Mouse (Mus musculus) midbrain, postnatal 0 days (tissue): Measurements from ENCODE around the gene Atrip. TPM values are rescaled to one million over a fixed set of nuclear protein-coding genes. Genes with fewer than 3 reads are reported as not detected.

Source experiments
- ATAC-seq: fragments of 200-750 bp; cut with Nextera tagmentation; 2 replicates; pipeline ENCODE4 v1.8.0; 2017; ENCODE audit warnings: moderate number of reproducible peaks, mild to moderate bottlenecking, moderate TSS enrichment, moderate library complexity; ENCODE audit not compliant: low FRiP score
- DNase-seq: peaks from one replicate; pipeline ENCODE4 v3.0.0-alpha.2; 2015; ENCODE audit warnings: low spot score
- H3K27ac ChIP-seq: fragments of 300-500 bp; sonication (generic); 2 replicates; pipeline ENCODE4 v1.5.1; 2014; ENCODE audit warnings: low read depth, mild to moderate bottlenecking, low read length, mixed read lengths
- H3K27me3 ChIP-seq: fragments of 300-500 bp; sonication (generic); 2 replicates; pipeline ENCODE4 v1.6.1; 2014; ENCODE audit warnings: low read length, control low read depth, mixed read lengths; ENCODE audit not compliant: insufficient read depth
- H3K36me3 ChIP-seq: fragments of 300-500 bp; sonication (generic); 2 replicates; pipeline ENCODE4 v1.6.1; 2014; ENCODE audit warnings: low read length, control low read depth, mixed read lengths; ENCODE audit not compliant: insufficient read depth
- H3K4me1 ChIP-seq: fragments of 300-500 bp; sonication (generic); 2 replicates; pipeline ENCODE4 v1.6.1; 2014; ENCODE audit warnings: mild to moderate bottlenecking, control low read depth, antibody characterized with exemption, low read length, mixed read lengths; ENCODE audit not compliant: insufficient read depth
- H3K4me2 ChIP-seq: fragments of 300-500 bp; sonication (generic); 2 replicates; pipeline ENCODE4 v1.6.1; 2014; ENCODE audit warnings: low read depth, mild to moderate bottlenecking, low read length, mixed read lengths; ENCODE audit not compliant: poor library complexity, severe bottlenecking
- H3K4me3 ChIP-seq: fragments of 300-500 bp; sonication (generic); 2 replicates; pipeline ENCODE4 v1.5.1; 2014; ENCODE audit warnings: low read depth, mild to moderate bottlenecking, low read length, moderate library complexity
- H3K9ac ChIP-seq: fragments of 300-500 bp; sonication (generic); replicated peaks from 2 replicates; pipeline ENCODE4 v1.6.1; 2014; ENCODE audit warnings: mild to moderate bottlenecking, low read length, moderate library complexity, mixed read lengths; ENCODE audit not compliant: poor library complexity, severe bottlenecking
- H3K9me3 ChIP-seq: fragments of 300-500 bp; sonication (generic); 2 replicates; pipeline ENCODE4 v1.6.1; 2016; ENCODE audit warnings: low read length, control low read depth
- CTCF ChIP-seq: IDR thresholded peaks from 2 replicates; pipeline ENCODE4 v1.5.1; 2016; ENCODE audit warnings: antibody characterized with exemption, mild to moderate bottlenecking
- WGBS: fragments of 180-500 bp; shearing (Covaris S2); extraction: QIAGEN DNeasy Blood & Tissue Kit; methylation state at CpG from one replicate; pipeline ENCODE4 v1.1.7; 2014; 5-methylcytosine and 5-hydroxymethylcytosine counted together
- polyA plus RNA-seq: library from polyadenylated mRNA; unstranded; fragments of >200 nt; fragmentation: Nextera tagmentation; extraction: Ambion mirVana; gene quantifications from 2 replicates; pipeline ENCODE4 v1.2.1, GENCODE M21; 2015
- total RNA-seq: library from RNA; depleted of rRNA; stranded (reverse); fragments of >200 nt; gene quantifications from 2 replicates; pipeline ENCODE4 v1.2.3, GENCODE M21; 2014; rRNA removed

The Atrip gene
- total and polyA plus RNA-seq, 2 experiments from 2014 or later = 34.7 to 35.1 TPM

- Histone ChIP-seq H3K27ac (no peak overlapping the region), H3K9me3 (no peaks in the 10 kb centered on the region), H3K4me1 (no peaks in the 10 kb centered on the region), H3K36me3 (peaks cover 16% of the 10 kb centered on the region), H3K4me3 (no peak overlapping the region), H3K9ac (no peak overlapping the region), H3K27me3 (no peaks in the 10 kb centered on the region), H3K4me2 (no peak overlapping the region)
- WGBS = 88% methylated on average over 8 of the region's 8 CpGs
- TF ChIP-seq CTCF = no peak
- ATAC-seq (no peak), DNase-seq (no peak)
Observed at GRCm38 (mm10) chr9:109015397-109015796, 58.5 kb downstream of the Atrip start.

DNA sequence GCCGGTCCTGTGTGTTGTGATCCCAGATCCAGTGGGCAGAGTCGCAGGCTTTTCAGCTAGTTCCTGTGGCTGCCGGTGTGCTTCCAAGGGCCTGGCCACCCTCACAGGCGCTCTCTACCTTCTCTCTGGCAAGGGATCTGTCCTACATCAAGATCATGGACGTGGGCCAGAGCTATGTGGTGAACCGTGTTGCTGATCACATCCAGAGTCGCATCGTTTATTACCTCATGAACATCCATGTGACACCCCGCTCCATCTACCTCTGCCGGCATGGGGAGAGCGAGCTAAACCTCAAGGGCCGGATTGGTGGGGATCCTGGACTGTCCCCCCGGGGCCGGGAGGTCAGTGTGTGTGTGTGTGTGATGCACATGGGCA is 63.6 kb downstream of the Atrip start:
- Histone ChIP-seq H3K36me3 (peaks cover 43% of the 10 kb centered on the region), H3K9me3 (no peaks in the 10 kb centered on the region), H3K4me2 (no peak overlapping the region), H3K9ac (no peak overlapping the region), H3K4me3 (no peak overlapping the region; the same call in 1 of the 2 replicates), H3K27me3 (no peaks in the 10 kb centered on the region), H3K27ac (no peak overlapping the region), H3K4me1 (no peaks in the 10 kb centered on the region)
- no peak for TF ChIP-seq CTCF
- WGBS = 92% methylated on average over 14 of the region's 14 CpGs
- DNase-seq (no peak), ATAC-seq (no peak)

DNA sequence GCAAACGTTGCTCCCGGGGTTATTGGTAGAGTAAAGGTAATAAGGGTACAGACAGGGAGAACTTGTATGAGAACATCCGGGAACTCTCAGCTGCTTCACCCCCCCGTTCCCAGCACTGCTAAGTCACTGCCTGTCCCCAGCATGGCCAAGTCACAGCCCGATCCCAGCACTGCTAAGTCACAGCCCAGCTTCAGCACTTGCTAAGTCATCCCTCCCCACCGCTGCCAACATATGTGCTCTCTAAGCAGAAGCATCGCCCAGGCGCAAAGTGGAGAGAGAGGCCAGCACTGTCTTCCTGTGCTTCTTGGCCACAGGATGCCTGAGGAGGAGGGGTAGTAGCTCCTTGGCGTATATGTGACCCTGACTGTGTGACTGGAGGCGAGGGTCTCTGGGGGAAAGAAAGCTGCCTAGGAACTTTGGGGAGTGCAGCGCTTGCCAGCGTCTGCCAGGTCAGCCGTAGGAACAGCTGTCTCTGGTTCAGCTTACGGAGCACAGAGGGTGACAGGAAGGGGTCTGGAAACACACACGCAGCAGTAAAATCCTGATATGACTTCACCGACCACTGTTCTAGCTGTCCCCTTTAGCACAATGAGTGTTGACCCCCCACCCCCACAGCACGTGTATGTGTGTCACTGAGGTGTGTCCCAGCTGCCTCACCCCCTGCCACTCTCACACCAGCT is 64.1 kb downstream of the Atrip start:
- no peak overlapping the region for H3K9ac ChIP-seq
- H3K27ac ChIP-seq = no peak overlapping the region
- no peak overlapping the region for H3K4me2 ChIP-seq
- H3K9me3 ChIP-seq = no peaks in the 10 kb centered on the region
- peak; percentile 27; the same call in 1 of the 2 replicates for ATAC-seq
- H3K27me3 ChIP-seq = no peaks in the 10 kb centered on the region
- no peaks in the 10 kb centered on the region for H3K4me1 ChIP-seq
- WGBS = 66% methylated on average over 17 of the region's 17 CpGs
- DNase-seq = peak; percentile 26
- no peak overlapping the region for H3K4me3 ChIP-seq
- peaks cover 43% of the 10 kb centered on the region for H3K36me3 ChIP-seq
- TF ChIP-seq CTCF = no peak

- H3K9ac ChIP-seq = no peak overlapping the region
- no peaks in the 10 kb centered on the region for H3K27me3 ChIP-seq
- no peaks in the 10 kb centered on the region for H3K9me3 ChIP-seq
- no peak overlapping the region for H3K4me3 ChIP-seq
- no peak for DNase-seq
- no peak for ATAC-seq
- no peaks in the 10 kb centered on the region for H3K4me1 ChIP-seq
- 73% methylated on average over 10 of the region's 10 CpGs for WGBS
- peaks cover 43% of the 10 kb centered on the region for H3K36me3 ChIP-seq
- H3K4me2 ChIP-seq = no peak overlapping the region
- TF ChIP-seq CTCF = no peak
- no peak overlapping the region for H3K27ac ChIP-seq
Observed at GRCm38 (mm10) chr9:109008994-109009635, 64.8 kb downstream of the Atrip start.

GRCm38 (mm10) chr9:109008081-109008480 is 65.8 kb downstream of the Atrip start:
- Histone ChIP-seq H3K36me3 (peaks cover 43% of the 10 kb centered on the region), H3K9ac (no peak overlapping the region)
- 82% methylated on average over 9 of the region's 9 CpGs for WGBS

More at GRCm38 (mm10) chr9:109008081-109008480, 65.8 kb downstream of the Atrip start:
- ATAC-seq (no peak), DNase-seq (no peak)
- Histone ChIP-seq H3K9me3 (no peaks in the 10 kb centered on the region), H3K27me3 (no peaks in the 10 kb centered on the region), H3K4me1 (no peaks in the 10 kb centered on the region), H3K4me2 (no peak overlapping the region), H3K4me3 (no peak overlapping the region), H3K27ac (no peak overlapping the region)
- TF ChIP-seq CTCF = no peak

Other genes starting within 250 kb of the Atrip start
- 61.7 and 76.3 TPM in 2 replicates for gene Celsr3, start 247.8 kb downstream of the Atrip start, total RNA-seq
- 7.2 and 7.4 TPM in 2 replicates for gene Celsr3, start 247.8 kb downstream of the Atrip start, polyA plus RNA-seq
- gene Slc26a6, start 220.8 kb downstream of the Atrip start, total RNA-seq = 18.0 and 20.2 TPM in 2 replicates
- 23.8 and 24.6 TPM in 2 replicates for gene Slc26a6, start 220.8 kb downstream of the Atrip start, polyA plus RNA-seq
- gene Tmem89, start 159.5 kb downstream of the Atrip start, total RNA-seq = 0.88 and 1.6 TPM in 2 replicates
- gene Tmem89, start 159.5 kb downstream of the Atrip start, polyA plus RNA-seq = 0.18 and 0.21 TPM in 2 replicates
- gene Uqcrc1, start 137.5 kb downstream of the Atrip start, total RNA-seq = 407 and 456 TPM in 2 replicates
- gene Uqcrc1, start 137.5 kb downstream of the Atrip start, polyA plus RNA-seq = 522 and 562 TPM in 2 replicates
- 1.7 and 4.5 TPM in 2 replicates for gene Col7a1, start 120.5 kb downstream of the Atrip start, total RNA-seq
- 0.71 and 1.5 TPM in 2 replicates for gene Col7a1, start 120.5 kb downstream of the Atrip start, polyA plus RNA-seq
- not detected in 2 replicates for gene Ucn2, start 88.1 kb downstream of the Atrip start, total RNA-seq
- gene Ucn2, start 88.1 kb downstream of the Atrip start, polyA plus RNA-seq = not detected in 2 replicates
- gene Pfkfb4, start 82.3 kb downstream of the Atrip start, total RNA-seq = 46.1 and 51.7 TPM in 2 replicates
- 24.1 and 28.6 TPM in 2 replicates for gene Pfkfb4, start 82.3 kb downstream of the Atrip start, polyA plus RNA-seq
- gene Shisa5, start 35.6 kb downstream of the Atrip start, total RNA-seq = 79.7 and 80.6 TPM in 2 replicates
- 75.0 and 89.3 TPM in 2 replicates for gene Shisa5, start 35.6 kb downstream of the Atrip start, polyA plus RNA-seq
- 22.5 and 28.1 TPM in 2 replicates for gene Trex1, start 14.4 kb downstream of the Atrip start, total RNA-seq
- gene Trex1, start 14.4 kb downstream of the Atrip start, polyA plus RNA-seq = 14.8 and 18.6 TPM in 2 replicates
- gene Ccdc51, start 8.4 kb upstream of the Atrip start, total RNA-seq = 6.9 and 7.4 TPM in 2 replicates
- gene Ccdc51, start 8.4 kb upstream of the Atrip start, polyA plus RNA-seq = 4.8 and 7.1 TPM in 2 replicates
- gene Tma7, start 8.5 kb upstream of the Atrip start, total RNA-seq = 129 and 162 TPM in 2 replicates
- gene Tma7, start 8.5 kb upstream of the Atrip start, polyA plus RNA-seq = 766 and 825 TPM in 2 replicates
- 64.8 and 73.2 TPM in 2 replicates for gene Plxnb1, start 21.3 kb upstream of the Atrip start, total RNA-seq
- gene Plxnb1, start 21.3 kb upstream of the Atrip start, polyA plus RNA-seq = 10.2 and 11.1 TPM in 2 replicates
- gene Fbxw21, start 87.9 kb upstream of the Atrip start, total RNA-seq = not detected in 2 replicates
- not detected in 2 replicates for gene Fbxw21, start 87.9 kb upstream of the Atrip start, polyA plus RNA-seq
- gene Fbxw13, start 121.9 kb upstream of the Atrip start, total RNA-seq = not detected in 2 replicates
- 0.16 TPM in 1 of 2 replicates, not detected in the other for gene Fbxw13, start 121.9 kb upstream of the Atrip start, polyA plus RNA-seq
- not detected in 2 replicates for gene Fbxw20, start 160.6 kb upstream of the Atrip start, total RNA-seq
- gene Fbxw20, start 160.6 kb upstream of the Atrip start, polyA plus RNA-seq = not detected in 2 replicates
- not detected in 2 replicates for gene Fbxw14, start 213.6 kb upstream of the Atrip start, total RNA-seq
- gene Fbxw14, start 213.6 kb upstream of the Atrip start, polyA plus RNA-seq = not detected in 2 replicates